ENCODE assay signal across 8 mouse cellular contexts in genomic region chr7:56018972-56019929, GRCm38 (mm10). TPM values are rescaled to one million over a fixed set of nuclear protein-coding genes. Genes with fewer than 3 reads are reported as not detected.
DNase-seq lines count a peak whose midpoint lies in the region; ATAC-seq and TF ChIP-seq lines count a peak whose summit lies in the region.

No protein-coding gene starts in this region.

- H3K4me1 ChIP-seq in hindbrain, embryonic 16.5 days (ENCODE audit: control insufficient read depth, insufficient read depth, low read depth, low read length) = peaks cover 3% of the 10 kb centered on the region

- no peaks in the 10 kb centered on the region for H3K79me2 ChIP-seq in macrophage (ENCODE audit: inconsistent target)

- no peaks in the 10 kb centered on the region; the same call in 1 of the 2 replicates for H3K9me3 ChIP-seq in hindbrain, embryonic 16.5 days (ENCODE audit: control insufficient read depth, low read length)

- TF ChIP-seq CTCF in gastrocnemius, adult 2 months (IDR thresholded peaks at IDR 0.05) = no peak
- TF ChIP-seq CTCF in left cerebral cortex, adult 2 months (IDR thresholded peaks at IDR 0.05) = no peak

- no peaks in the 10 kb centered on the region for H3K27me3 ChIP-seq in hindbrain, embryonic 16.5 days (replicated peaks; ENCODE audit: control insufficient read depth, insufficient read depth, low read length)

- peak overlapping the region; percentile 82 for H3K9ac ChIP-seq in hindbrain, embryonic 16.5 days (ENCODE audit: low read depth, low read length)

- H3K27ac ChIP-seq in gastrocnemius, adult 2 months = peak overlapping the region; percentile 85
- peak overlapping the region; percentile 75 for H3K27ac ChIP-seq in hindbrain, embryonic 16.5 days (ENCODE audit: low read depth, low read length)
- H3K27ac ChIP-seq in left cerebral cortex, adult 2 months = peak overlapping the region; percentile 97
- H3K27ac ChIP-seq in macrophage = no peak overlapping the region

- peak overlapping the region; percentile 97 for H3K4me3 ChIP-seq in gastrocnemius, adult 2 months
- H3K4me3 ChIP-seq in hindbrain, embryonic 16.5 days (ENCODE audit: low read length) = peak overlapping the region; percentile 76
- H3K4me3 ChIP-seq in left cerebral cortex, adult 2 months = peak overlapping the region; percentile 89
- H3K4me3 ChIP-seq in macrophage (ENCODE audit: inconsistent target) = peak overlapping the region; percentile 62

- ATAC-seq in common myeloid progenitor, adult 5-6 weeks (replicated peaks; ENCODE audit: low read depth, poor library complexity, severe bottlenecking) = peak; percentile 68
- ATAC-seq in hindbrain, embryonic 16.5 days = peak; percentile 95

- WGBS in hindbrain, embryonic 16.5 days = under 1% methylated on average over 60 of the region's 71 CpGs
- WGBS in macrophage (ENCODE audit: missing documents) = 2% methylated on average over 61 of the region's 71 CpGs

- DNase-seq in adipocyte (ENCODE audit: low spot score) = peak; percentile 29
- DNase-seq in gastrocnemius, adult 2 months = peak; percentile 81
- DNase-seq in left cerebral cortex, adult 2 months (ENCODE audit: extremely low spot score in 1 of 2, low spot score in 2 of 2) = peak; percentile 74
- peak; percentile 63 to 74 for DNase-seq in right cerebral cortex, adult 2 months (ENCODE audit: low spot score in 2 of 2)
- DNase-seq in urinary bladder, postnatal 25 days (ENCODE audit: low spot score) = peak; percentile 71

- intact Hi-C loops in gastrocnemius, adult 2 months (cut with DNase I) = loop anchor here (2.0 kb wide), 1 partner anchor 30 kb away; no protein-coding TSS in a partner anchor
- intact Hi-C loops in left cerebral cortex, adult 2 months (cut with DNase I) = loop anchor here (1.0 to 2.0 kb wide), 2 partner anchors 24 to 31 kb away; partner anchors contain the start of gene Herc2

- H3K36me3 ChIP-seq in hindbrain, embryonic 16.5 days (ENCODE audit: control insufficient read depth, insufficient read depth, low read length) = peaks cover 3% of the 10 kb centered on the region
- no peaks in the 10 kb centered on the region for H3K36me3 ChIP-seq in macrophage (ENCODE audit: inconsistent target)

- peak overlapping the region; percentile 58 for H3K4me2 ChIP-seq in hindbrain, embryonic 16.5 days (ENCODE audit: low read length)

RNA-seq across cellular contexts. Expression of gene Nipa1, which starts 0.5 kb away (rescaled TPM):
- total RNA-seq in common myeloid progenitor, adult 5-6 weeks (2017) = 10.6 and 10.7 TPM in 2 replicates
- total RNA-seq in gastrocnemius, adult 2 months (2021) = 1 to 10 TPM; 2.5 to 3.5 TPM
- polyA plus RNA-seq in hindbrain, embryonic 16.5 days (2015; fragmentation: Nextera tagmentation; extraction: Ambion mirVana) = 28.7 and 29.9 TPM in 2 replicates
- total RNA-seq in left cerebral cortex, adult 2 months (2021) = 10 to 100 TPM; 58.5 to 62.1 TPM
- 1 to 10 TPM in 19 of 26 experiments, under 1 TPM in 6, not detected in 1; 0.24 to 4.7 (median 1.7) TPM for total RNA-seq in macrophage (2018; cell fraction: chromatin; rRNA removed)
- 1 to 10 TPM; 3.3 to 6.7 (median 5.5) TPM for total RNA-seq in macrophage (2018; cell fraction: cytosol; rRNA removed)
- 1 to 10 TPM; 1.4 to 7.6 (median 3.8) TPM for total RNA-seq in macrophage (2018; cell fraction: nucleus; rRNA removed)
- polyA plus RNA-seq in macrophage (2018) = 4.1 to 8.0 TPM (median 4.2 TPM) in 3 replicates

RNA-seq across cellular contexts. Expression of gene Herc2, which starts 30.7 kb away (rescaled TPM):
- total RNA-seq in common myeloid progenitor, adult 5-6 weeks (2017) = 28.6 and 37.7 TPM in 2 replicates
- 10 to 100 TPM; 44.5 to 63.8 TPM for total RNA-seq in gastrocnemius, adult 2 months (2021)
- polyA plus RNA-seq in hindbrain, embryonic 16.5 days (2015; fragmentation: Nextera tagmentation; extraction: Ambion mirVana) = 46.1 and 50.0 TPM in 2 replicates
- 100 to 1,000 TPM; 145 to 150 TPM for total RNA-seq in left cerebral cortex, adult 2 months (2021)
- 100 to 1,000 TPM; 119 to 257 (median 176) TPM for total RNA-seq in macrophage (2018; cell fraction: chromatin; rRNA removed)
- total RNA-seq in macrophage (2018; cell fraction: cytosol; rRNA removed) = 10 to 100 TPM; 14.2 to 35.6 (median 24.8) TPM
- total RNA-seq in macrophage (2018; cell fraction: nucleus; rRNA removed) = 100 to 1,000 TPM in 4 of 26 experiments, 10 to 100 TPM in 22; 48.7 to 119 (median 82.2) TPM
- polyA plus RNA-seq in macrophage (2018) = 15.6 to 19.5 TPM (median 16.6 TPM) in 3 replicates

RNA-seq across cellular contexts. Expression of gene Nipa2, which starts 57.0 kb away (rescaled TPM):
- total RNA-seq in common myeloid progenitor, adult 5-6 weeks (2017) = 26.8 and 33.6 TPM in 2 replicates
- total RNA-seq in gastrocnemius, adult 2 months (2021) = 10 to 100 TPM; 31.7 to 32.6 TPM
- 31.4 and 33.9 TPM in 2 replicates for polyA plus RNA-seq in hindbrain, embryonic 16.5 days (2015; fragmentation: Nextera tagmentation; extraction: Ambion mirVana)
- total RNA-seq in left cerebral cortex, adult 2 months (2021) = 10 to 100 TPM; 47.7 to 52.3 TPM
- 100 to 1,000 TPM in 18 of 26 experiments, 10 to 100 TPM in 8; 34.9 to 251 (median 128) TPM for total RNA-seq in macrophage (2018; cell fraction: chromatin; rRNA removed)
- 10 to 100 TPM; 47.4 to 89.8 (median 63.9) TPM for total RNA-seq in macrophage (2018; cell fraction: cytosol; rRNA removed)
- total RNA-seq in macrophage (2018; cell fraction: nucleus; rRNA removed) = 100 to 1,000 TPM in 16 of 26 experiments, 10 to 100 TPM in 10; 40.4 to 190 (median 110) TPM
- polyA plus RNA-seq in macrophage (2018) = 46.8 to 70.3 TPM (median 57.8 TPM) in 3 replicates

Comparison
In these comparisons a context has a peak if more than half of its experiments do, and no peak if none do; other contexts are left out.
1. DNase-seq: peak in every context shown above with its lines; median percentile 81 in gastrocnemius, adult 2 months; 74 in left cerebral cortex, adult 2 months; 71 in urinary bladder, postnatal 25 days; 68 in right cerebral cortex, adult 2 months; 29 in adipocyte.